Comparison of ENCODE assay signal across 24 mouse cellular contexts in the genomic region with DNA sequence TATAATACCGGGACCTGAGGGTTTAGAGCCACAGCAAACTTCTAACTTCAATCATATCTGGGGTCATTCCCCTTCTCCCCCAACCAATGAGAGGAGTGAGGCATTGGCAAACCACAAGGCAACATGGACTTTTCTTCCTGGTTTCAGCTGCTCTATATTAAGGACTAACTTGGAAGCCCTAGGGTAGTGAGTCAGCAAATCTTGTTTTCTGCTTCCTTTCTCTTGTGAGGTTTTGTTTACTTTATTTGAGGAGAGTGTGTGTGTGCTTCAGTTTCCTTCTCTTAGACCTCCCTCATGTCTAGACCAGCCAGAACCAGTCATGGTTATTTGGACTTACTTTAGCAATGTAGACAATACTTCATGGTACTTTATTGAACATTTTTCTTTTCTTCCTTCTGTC. TPM values are rescaled to one million over a fixed set of nuclear protein-coding genes. Genes with fewer than 3 reads are reported as not detected.
DNase-seq lines count a peak whose midpoint lies in the region; ATAC-seq lines count a peak whose summit lies in the region.
"Had no signal": no experiment of that assay in that cellular context is flagged by ENCODE, and none has a peak within 500 bp of the region (broad histone marks: within the 10 kb centered on the region; RNA-seq: fewer than 3 reads in every experiment).

No protein-coding gene starts in this region.

- DNase-seq in heart, adult 11 months: peak; percentile 46
- DNase-seq in heart, adult 8-10 months (ENCODE audit: low spot score): no peak
- peak; percentile 21 for DNase-seq in lung, postnatal 36 days
- DNase-seq in lung, adult 18-20 months: no peak
- peak; percentile 75 for DNase-seq in 416B (ENCODE audit: low read depth)
- no peak for DNase-seq in layer of hippocampus, postnatal 25 days (ENCODE audit: extremely low spot score in 1 of 2, low spot score in 1 of 2)
- no peak for DNase-seq in spleen, postnatal 10 days (ENCODE audit: low spot score in 2 of 2)
- DNase-seq: adrenal gland, adult 8-10 months; cerebellum, adult 9-10 months; cerebellum, postnatal 36 days; embryo, embryonic 11 days; kidney, adult 2 months; kidney, postnatal 36 days; layer of hippocampus, postnatal 36 days; lung, postnatal 14 days; retina, postnatal 1 day; right cerebral cortex, postnatal 14 days; thymus, adult 18-20 months; thymus, postnatal 36 days had no signal

- ATAC-seq in granulocyte monocyte progenitor cell, adult 5-6 weeks (replicated peaks; ENCODE audit: poor library complexity, severe bottlenecking): peak; percentile 46
- ATAC-seq: CD4-positive, CD25-positive, alpha-beta regulatory T cell, adult 4 months; forebrain, embryonic 16.5 days; hindbrain, postnatal 0 days; intestine, embryonic 15.5 days had no signal

RNA-seq across cellular contexts. Expression of gene Sf3b5, which starts 23.1 kb away (rescaled TPM):
- total RNA-seq in heart, adult 8-10 months (2022): 1 to 10 TPM; 6.5 to 7.8 (median 7.1) TPM
- total RNA-seq in granulocyte monocyte progenitor cell, adult 5-6 weeks (2014; fragmentation: Nextera tagmentation): 14.5 and 21.6 TPM in 2 replicates
- total RNA-seq in granulocyte monocyte progenitor cell, adult 5-6 weeks (2017): 20.7 and 29.0 TPM in 2 replicates
- 1 to 10 TPM; 9.3 to 9.8 TPM for total RNA-seq in layer of hippocampus, postnatal 25 days (2021)

RNA-seq across cellular contexts. Expression of gene Plagl1, which starts 32.1 kb away (rescaled TPM):
- 1 to 10 TPM; 4.1 to 9.4 (median 6.5) TPM for total RNA-seq in heart, adult 8-10 months (2022)
- 0.37 TPM in 1 of 2 replicates, not detected in the other for total RNA-seq in granulocyte monocyte progenitor cell, adult 5-6 weeks (2014; fragmentation: Nextera tagmentation)
- not detected in 2 replicates for total RNA-seq in granulocyte monocyte progenitor cell, adult 5-6 weeks (2017)
- total RNA-seq in layer of hippocampus, postnatal 25 days (2021): 10 to 100 TPM; 17.5 to 19.9 TPM

Comparison
In these comparisons a context has a peak if more than half of its experiments do, and no peak if none do; other contexts are left out.
1. DNase-seq: peak in heart, adult 11 months (single experiment), lung, postnatal 36 days (single experiment) and 416B (single experiment); none in heart, adult 8-10 months (single experiment), lung, adult 18-20 months (0 of 2), layer of hippocampus, postnatal 25 days (0 of 2) and spleen, postnatal 10 days (0 of 2).